Mouse (Mus musculus): Measurements from ENCODE around the gene Gm28729.
"Not testable (repeated sequence)": the region's sequence is repeated elsewhere in the genome, so short reads cannot be mapped to it uniquely, and the experiment has no call there.

Gm28729 gene

DNA sequence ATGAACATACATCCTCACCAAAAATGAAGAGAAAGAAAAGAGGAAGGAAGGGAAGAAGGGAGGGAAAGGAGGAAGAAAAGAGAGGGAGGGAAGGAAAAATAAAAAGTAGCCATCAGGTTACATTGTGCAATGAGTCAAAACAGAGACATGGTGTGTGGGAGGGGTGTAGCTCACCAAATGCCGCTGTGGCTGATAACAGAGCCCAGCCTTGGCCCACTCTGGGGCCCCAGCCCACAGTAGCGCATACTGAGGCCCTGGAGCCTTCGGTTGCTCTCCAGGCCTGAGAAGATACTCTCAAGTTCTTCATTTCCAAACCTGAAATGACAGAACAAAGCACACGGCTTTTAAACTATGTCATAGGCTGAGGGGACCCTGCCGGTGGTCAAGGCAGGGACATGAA is 10.8 kb downstream of the Gm28729 start:
- Histone ChIP-seq H3K36me3 (ENCODE audit: insufficient read depth, low read length) (no peaks in the 10 kb centered on the region), H3K27me3 (ENCODE audit: insufficient read depth, low read length) (no peaks in the 10 kb centered on the region), H3K9me3 (ENCODE audit: low read length) (no peaks in the 10 kb centered on the region), H3K4me1 (replicated peaks; ENCODE audit: low read depth, low read length) (peaks cover 31% of the 10 kb centered on the region), H3K4me3 (replicated peaks; ENCODE audit: low read length) (no peak overlapping the region)
- no peak for TF ChIP-seq NANOG (IDR thresholded peaks at IDR 0.05; ENCODE audit: borderline replicate concordance, low read length)
- no peak for TF ChIP-seq CTCF (conservative IDR thresholded peaks at IDR 0.05; ENCODE audit: low read length)
- no peak for TF ChIP-seq POU5F1 (IDR thresholded peaks at IDR 0.05; ENCODE audit: borderline replicate concordance, low read length)

GRCm38 (mm10) chr9:96506011-96506498 is 19.0 kb downstream of the Gm28729 start:
- no peaks in the 10 kb centered on the region for H3K9me3 ChIP-seq (ENCODE audit: low read length)

GRCm38 (mm10) chr9:96505156-96505555 is 19.9 kb downstream of the Gm28729 start:
- Histone ChIP-seq H3K4me1 (replicated peaks; ENCODE audit: low read depth, low read length) (peaks cover 26% of the 10 kb centered on the region), H3K36me3 (ENCODE audit: insufficient read depth, low read length) (no peaks in the 10 kb centered on the region), H3K4me3 (replicated peaks; ENCODE audit: low read length) (no peak overlapping the region), H3K27me3 (ENCODE audit: insufficient read depth, low read length) (no peaks in the 10 kb centered on the region), H3K9me3 (ENCODE audit: low read length) (no peaks in the 10 kb centered on the region)
- TF ChIP-seq CTCF (conservative IDR thresholded peaks at IDR 0.05; ENCODE audit: low read length) (no peak), POU5F1 (IDR thresholded peaks at IDR 0.05; ENCODE audit: borderline replicate concordance, low read length) (no peak), NANOG (IDR thresholded peaks at IDR 0.05; ENCODE audit: borderline replicate concordance, low read length) (no peak)

More at GRCm38 (mm10) chr9:96506011-96506498, 19.0 kb downstream of the Gm28729 start:
- no peaks in the 10 kb centered on the region for H3K27me3 ChIP-seq (ENCODE audit: insufficient read depth, low read length)
- no peaks in the 10 kb centered on the region for H3K36me3 ChIP-seq (ENCODE audit: insufficient read depth, low read length)
- H3K4me3 ChIP-seq (replicated peaks; ENCODE audit: low read length) = 0 out of 2 replicates have a peak overlapping the region, but pooled peaks have one; percentile 13
- peaks cover 24% of the 10 kb centered on the region for H3K4me1 ChIP-seq (replicated peaks; ENCODE audit: low read depth, low read length)
- TF ChIP-seq NANOG (IDR thresholded peaks at IDR 0.05; ENCODE audit: borderline replicate concordance, low read length) (no peak), CTCF (conservative IDR thresholded peaks at IDR 0.05; ENCODE audit: low read length) (no peak), POU5F1 (IDR thresholded peaks at IDR 0.05; ENCODE audit: borderline replicate concordance, low read length) (no peak)

DNA sequence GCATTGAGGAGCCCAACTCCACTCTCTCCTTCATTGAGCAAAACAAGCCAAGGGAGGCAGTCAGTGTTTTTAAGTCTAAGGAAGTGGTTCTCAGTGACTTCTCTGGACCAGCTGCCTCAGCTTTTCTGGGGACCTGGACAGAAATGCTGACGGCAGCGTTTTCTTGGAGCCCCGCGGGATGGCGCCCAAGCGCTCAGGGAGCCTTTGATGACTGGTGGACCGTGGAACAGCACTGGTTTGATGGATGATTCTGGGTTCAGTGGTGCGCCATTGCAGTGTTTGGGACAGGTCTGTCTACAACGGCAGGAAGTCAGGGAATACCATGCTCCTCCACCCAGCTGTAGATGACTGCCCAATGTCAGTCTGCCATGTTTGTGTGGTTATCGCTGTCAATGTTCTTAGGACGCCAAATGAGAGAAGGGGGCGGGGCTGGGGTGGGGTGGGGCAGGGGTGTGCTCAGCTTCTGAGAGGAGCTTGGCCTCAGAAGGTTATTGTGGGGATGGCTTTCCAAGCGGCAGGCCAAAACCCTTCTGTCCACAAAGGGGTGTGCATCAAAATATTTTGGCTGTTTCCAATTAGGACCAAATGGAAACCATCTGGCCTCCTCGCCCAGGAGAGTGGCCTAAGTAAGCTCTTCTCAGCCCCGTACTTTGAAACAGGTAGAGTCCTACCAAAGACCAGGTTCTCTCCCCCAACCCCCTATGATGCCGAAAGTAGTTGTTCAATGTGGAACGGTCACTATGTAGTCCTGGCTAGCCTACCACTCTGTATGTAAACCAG is 20.8 kb downstream of the Gm28729 start:
- TF ChIP-seq CTCF (conservative IDR thresholded peaks at IDR 0.05; ENCODE audit: low read length) = no peak
- TF ChIP-seq NANOG (IDR thresholded peaks at IDR 0.05; ENCODE audit: borderline replicate concordance, low read length) = no peak
- TF ChIP-seq POU5F1 (IDR thresholded peaks at IDR 0.05; ENCODE audit: borderline replicate concordance, low read length) = no peak
- H3K4me3 ChIP-seq (replicated peaks; ENCODE audit: low read length) = peak overlapping the region; percentile 58
- H3K9me3 ChIP-seq (ENCODE audit: low read length) = peaks cover under 1% of the 10 kb centered on the region; the same call in 1 of the 2 replicates
- H3K4me1 ChIP-seq (replicated peaks; ENCODE audit: low read depth, low read length) = peaks cover 26% of the 10 kb centered on the region
- H3K27me3 ChIP-seq (ENCODE audit: insufficient read depth, low read length) = no peaks in the 10 kb centered on the region
- no peaks in the 10 kb centered on the region for H3K36me3 ChIP-seq (ENCODE audit: insufficient read depth, low read length)

- H3K4me1 ChIP-seq (replicated peaks; ENCODE audit: low read depth, low read length) = peaks cover 26% of the 10 kb centered on the region
- H3K4me3 ChIP-seq (replicated peaks; ENCODE audit: low read length) = no peak overlapping the region
- no peaks in the 10 kb centered on the region for H3K36me3 ChIP-seq (ENCODE audit: insufficient read depth, low read length)
- TF ChIP-seq CTCF (conservative IDR thresholded peaks at IDR 0.05; ENCODE audit: low read length) = no peak
- TF ChIP-seq POU5F1 (IDR thresholded peaks at IDR 0.05; ENCODE audit: borderline replicate concordance, low read length) = no peak
- no peak for TF ChIP-seq NANOG (IDR thresholded peaks at IDR 0.05; ENCODE audit: borderline replicate concordance, low read length)
- H3K27me3 ChIP-seq (ENCODE audit: insufficient read depth, low read length) = no peaks in the 10 kb centered on the region
- H3K9me3 ChIP-seq (ENCODE audit: low read length) = peaks cover 8% of the 10 kb centered on the region; the same call in 1 of the 2 replicates
These were observed 22.0 kb downstream of the Gm28729 start for GRCm38 (mm10) chr9:96502856-96503610.

DNA sequence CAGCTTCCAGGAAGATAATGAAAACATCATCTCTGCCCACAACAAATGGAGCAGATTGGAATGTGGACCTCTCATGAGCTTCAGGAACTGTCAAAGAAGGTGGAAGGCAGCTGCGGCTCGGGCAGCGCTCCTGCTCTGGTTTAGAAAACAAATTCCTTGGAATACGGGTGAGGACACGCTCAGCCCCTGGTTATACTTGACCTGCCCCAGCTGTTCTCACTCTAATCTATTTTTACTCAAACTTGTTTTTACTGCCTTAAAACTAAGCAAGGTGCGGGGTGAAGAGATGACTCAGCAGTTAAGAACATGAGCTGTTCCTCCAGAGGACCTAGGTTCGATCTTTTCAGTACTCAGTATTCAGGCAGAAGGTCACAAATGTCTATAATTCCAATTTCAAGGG is 23.8 kb downstream of the Gm28729 start:
- Histone ChIP-seq H3K36me3 (ENCODE audit: insufficient read depth, low read length) (no peaks in the 10 kb centered on the region), H3K27me3 (ENCODE audit: insufficient read depth, low read length) (peaks cover 2% of the 10 kb centered on the region; the same call in 1 of the 2 replicates), H3K4me3 (replicated peaks; ENCODE audit: low read length) (no peak overlapping the region), H3K9me3 (ENCODE audit: low read length) (peaks cover 8% of the 10 kb centered on the region; the same call in 1 of the 2 replicates), H3K4me1 (replicated peaks; ENCODE audit: low read depth, low read length) (peaks cover 24% of the 10 kb centered on the region)
- TF ChIP-seq CTCF (conservative IDR thresholded peaks at IDR 0.05; ENCODE audit: low read length) (no peak), NANOG (IDR thresholded peaks at IDR 0.05; ENCODE audit: borderline replicate concordance, low read length) (no peak), POU5F1 (IDR thresholded peaks at IDR 0.05; ENCODE audit: borderline replicate concordance, low read length) (no peak)

DNA sequence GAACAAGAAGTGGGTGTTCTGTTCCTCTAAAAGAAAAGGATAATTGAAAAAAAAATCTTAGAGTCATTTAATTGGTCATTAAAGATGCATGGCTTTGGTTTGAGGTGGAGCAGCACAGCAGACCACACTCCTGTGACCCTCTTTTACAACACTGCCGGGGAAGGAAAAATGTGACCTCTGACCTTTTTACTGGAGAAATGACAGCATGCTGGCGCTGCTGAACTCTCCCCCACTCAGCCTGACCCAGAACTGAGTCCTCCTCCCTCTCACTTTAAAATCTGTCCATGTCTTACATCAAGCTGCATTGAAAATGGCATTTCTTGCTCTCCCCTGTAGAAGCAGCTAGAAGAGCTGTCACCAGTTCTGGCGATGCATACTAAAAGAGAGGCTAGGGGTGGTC is 31.9 kb downstream of the Gm28729 start:
- TF ChIP-seq CTCF (conservative IDR thresholded peaks at IDR 0.05; ENCODE audit: low read length) = no peak
- TF ChIP-seq NANOG (IDR thresholded peaks at IDR 0.05; ENCODE audit: borderline replicate concordance, low read length) = no peak
- no peak for TF ChIP-seq POU5F1 (IDR thresholded peaks at IDR 0.05; ENCODE audit: borderline replicate concordance, low read length)
- peaks cover 40% of the 10 kb centered on the region for H3K4me1 ChIP-seq (replicated peaks; ENCODE audit: low read depth, low read length)
- H3K36me3 ChIP-seq (ENCODE audit: insufficient read depth, low read length) = no peaks in the 10 kb centered on the region
- H3K27me3 ChIP-seq (ENCODE audit: insufficient read depth, low read length) = peaks cover 2% of the 10 kb centered on the region; the same call in 1 of the 2 replicates
- no peak overlapping the region for H3K4me3 ChIP-seq (replicated peaks; ENCODE audit: low read length)
- no peaks in the 10 kb centered on the region for H3K9me3 ChIP-seq (ENCODE audit: low read length)

GRCm38 (mm10) chr9:96491810-96492209 is 33.3 kb downstream of the Gm28729 start:
- Histone ChIP-seq H3K36me3 (ENCODE audit: insufficient read depth, low read length) (no peaks in the 10 kb centered on the region), H3K27me3 (ENCODE audit: insufficient read depth, low read length) (peaks cover 2% of the 10 kb centered on the region; the same call in 1 of the 2 replicates), H3K4me1 (replicated peaks; ENCODE audit: low read depth, low read length) (peaks cover 43% of the 10 kb centered on the region), H3K4me3 (replicated peaks; ENCODE audit: low read length) (0 out of 2 replicates have a peak overlapping the region, but pooled peaks have one; percentile 48), H3K9me3 (ENCODE audit: low read length) (no peaks in the 10 kb centered on the region)
- TF ChIP-seq NANOG (IDR thresholded peaks at IDR 0.05; ENCODE audit: borderline replicate concordance, low read length) = no peak
- peak; percentile 98 for TF ChIP-seq CTCF (conservative IDR thresholded peaks at IDR 0.05; ENCODE audit: low read length)

DNA sequence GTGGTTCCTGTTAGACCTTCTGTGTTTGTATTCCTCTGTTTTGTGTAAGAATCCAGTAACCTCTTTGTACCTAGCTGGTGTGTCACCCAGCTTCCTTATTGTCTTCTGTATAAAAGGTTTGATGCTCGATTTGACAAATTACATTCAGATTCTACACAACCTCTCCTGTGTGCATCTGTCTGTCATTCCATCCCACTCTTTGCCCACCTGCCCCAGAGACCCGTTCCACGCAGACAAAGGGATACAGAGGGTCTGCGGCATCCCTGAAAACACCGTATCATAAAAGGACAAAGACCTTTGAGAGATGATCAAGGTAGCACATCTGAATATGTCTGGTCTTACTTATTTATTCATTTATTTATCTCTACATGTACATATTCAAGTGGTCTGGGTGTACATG is 37.2 kb downstream of the Gm28729 start:
- not testable (repeated sequence) for H3K4me3 ChIP-seq (replicated peaks; ENCODE audit: low read length); H3K36me3 ChIP-seq (ENCODE audit: insufficient read depth, low read length); H3K9me3 ChIP-seq (ENCODE audit: low read length); H3K27me3 ChIP-seq (ENCODE audit: insufficient read depth, low read length)
- H3K4me1 ChIP-seq (replicated peaks; ENCODE audit: low read depth, low read length) = peaks cover 69% of the 10 kb centered on the region
